Mouse (Mus musculus): ENCODE measurements around the gene Slc38a2.

GRCm38 (mm10) chr15:96710352-96711114, 11.0 kb upstream of the Slc38a2 start:
- TF ChIP-seq CTCF (IDR thresholded peaks at IDR 0.05; ENCODE audit: low read depth, low read length), result no peak
- no peak for TF ChIP-seq POLR2A (IDR thresholded peaks at IDR 0.05; ENCODE audit: insufficient read depth, low read length)
